Mouse (Mus musculus): ENCODE results near the gene Snurf. TPM values are rescaled to one million over a fixed set of nuclear protein-coding genes. Genes with fewer than 3 reads are reported as not detected.

Gene Snurf
- not detected in 2 replicates for polyA plus RNA-seq (2012; rRNA removed; ENCODE audit: low replicate concordance)

DNA sequence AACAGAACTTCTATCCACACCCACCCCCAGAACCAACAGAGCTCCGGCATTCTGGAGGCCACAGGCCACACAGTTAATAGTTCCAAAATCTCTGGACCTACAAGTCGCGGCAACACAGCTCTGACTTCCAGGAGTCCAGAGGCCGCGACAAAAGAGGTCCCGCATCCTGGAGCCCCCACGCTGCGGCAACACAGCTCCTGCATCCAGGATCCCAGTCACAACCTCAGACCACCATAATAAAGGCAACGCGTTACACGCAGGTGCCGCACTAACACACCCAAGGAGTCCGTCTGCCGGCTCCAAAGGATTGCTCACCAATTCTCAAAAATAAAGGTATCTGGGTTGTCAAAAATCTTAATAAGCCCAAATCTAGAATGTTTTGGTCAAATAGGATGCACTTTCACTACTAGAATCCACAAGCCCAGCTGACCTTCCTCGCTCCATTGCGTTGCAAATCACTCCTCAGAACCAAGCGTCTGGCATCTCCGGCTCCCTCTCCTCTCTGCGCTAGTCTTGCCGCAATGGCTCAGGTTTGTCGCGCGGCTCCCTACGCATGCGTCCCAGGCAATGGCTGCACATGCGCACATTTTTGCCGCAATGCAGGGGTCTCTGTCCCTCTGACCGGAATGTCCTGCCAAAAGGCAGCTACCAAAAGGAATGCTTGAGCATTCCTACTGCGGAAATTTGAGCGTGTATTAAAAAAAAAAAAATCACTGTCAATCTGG, at the start of gene Snurf, which contains the start of gene Gm38393:
Gene Snurf (minus strand): TSS at position 444 of the 725 bp plus-strand sequence.
Gene Gm38393 (minus strand): TSS at position 459 of the 725 bp plus-strand sequence.

Other genes starting within 250 kb of the Snurf start
- 0.40 and 0.55 TPM in 2 replicates for gene Gm38393, start within 50 bp of the Snurf start, polyA plus RNA-seq (2012; rRNA removed; ENCODE audit: low replicate concordance)
- 20.2 and 37.7 TPM in 2 replicates for gene Snrpn, start 135.2 kb upstream of the Snurf start, polyA plus RNA-seq (2012; rRNA removed; ENCODE audit: low replicate concordance)

All from subcutaneous adipose tissue, adult 2 months (tissue).